Mouse (Mus musculus) G1E (cell line): ENCODE measurements around the gene Iglon5.

Source experiments
- CTCF ChIP-seq: IDR thresholded peaks from 2 replicates; pipeline ENCODE4 v1.5.1; 2012; ENCODE audit warnings: low read depth, low read length, inconsistent platforms, mixed read lengths
- GATA2 ChIP-seq: IDR thresholded peaks from 2 replicates; pipeline ENCODE4 v1.6.1; 2012; ENCODE audit warnings: low read depth, low read length, inconsistent platforms, borderline replicate concordance

GRCm38 (mm10) chr7:43464864-43465343, 25.0 kb downstream of the Iglon5 start:
- TF ChIP-seq CTCF = no peak
- TF ChIP-seq GATA2 = no peak
